Mouse (Mus musculus): Measurements from ENCODE around the gene C530008M17Rik. TPM values are rescaled to one million over a fixed set of nuclear protein-coding genes. Genes with fewer than 3 reads are reported as not detected.

C530008M17Rik gene
- total and polyA plus RNA-seq, 3 experiments: 3.2 to 10.6 TPM; not detected in 1

DNA sequence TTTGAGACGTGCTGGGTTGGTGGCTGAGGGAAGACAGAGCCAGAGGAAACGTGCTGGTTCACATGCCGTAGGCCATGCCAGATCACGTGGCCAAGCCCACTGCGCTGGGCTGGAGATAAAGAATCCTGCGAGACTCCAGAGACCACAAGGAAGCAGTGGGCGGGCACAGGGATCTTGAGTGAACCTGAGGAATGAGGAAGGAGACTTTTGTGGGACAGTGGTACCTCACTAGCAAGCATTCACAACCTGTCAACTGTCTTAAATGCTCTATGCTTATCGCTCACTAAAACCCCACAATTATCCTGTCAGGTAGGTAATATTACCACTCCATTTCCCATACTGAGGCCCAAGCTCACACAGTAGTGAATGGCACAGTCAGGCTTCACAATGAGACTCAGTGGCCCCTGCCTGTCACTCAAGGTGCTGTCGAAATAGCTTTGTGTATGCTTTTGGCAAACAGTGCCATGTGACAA, 88.5 kb downstream of the C530008M17Rik start:
- TF ChIP-seq MYB (IDR thresholded peaks at IDR 0.05; ENCODE audit: low read depth, low read length) (no peak), ZKSCAN1 (IDR thresholded peaks at IDR 0.05; ENCODE audit: low read depth, low read length) (no peak), USF1 (IDR thresholded peaks at IDR 0.05; ENCODE audit: low read depth, low read length) (peak; percentile 70), HCFC1 (IDR thresholded peaks at IDR 0.05; ENCODE audit: low read depth, low read length) (no peak), USF2 (IDR thresholded peaks at IDR 0.05; ENCODE audit: borderline replicate concordance in 1 of 2, insufficient read depth in 1 of 2, low read depth in 1 of 2, low read length in 2 of 2) (0 out of 4 replicates have a peak, but pooled peaks of 1 of the 2 experiments have one; percentile 8), GATA1 (IDR thresholded peaks at IDR 0.05; ENCODE audit: low read depth, low read length) (no peak), ETS1 (IDR thresholded peaks at IDR 0.05; ENCODE audit: low read depth, low read length) (no peak)
- Histone ChIP-seq H3K79me2 (ENCODE audit: control insufficient read depth, insufficient read depth, low read length, poor library complexity) (no peaks in the 10 kb centered on the region), H3K36me3 (ENCODE audit: control insufficient read depth in 1 of 2, insufficient read depth in 2 of 2, low read length in 2 of 2) (no peaks in the 10 kb centered on the region), H3K9me3 (replicated peaks; ENCODE audit: insufficient read depth, low read length) (no peaks in the 10 kb centered on the region), H3K4me3 (ENCODE audit: control insufficient read depth in 1 of 2, insufficient read depth in 1 of 2, low read depth in 2 of 2, low read length in 2 of 2) (no peak overlapping the region), H3K27ac (ENCODE audit: control insufficient read depth, low read depth, low read length) (no peak overlapping the region), H3K27me3 (ENCODE audit: control insufficient read depth in 1 of 2, insufficient read depth in 2 of 2, low read length in 2 of 2) (no peaks in the 10 kb centered on the region), H3K9ac (ENCODE audit: control insufficient read depth, low read depth, low read length, poor library complexity, severe bottlenecking) (no peak overlapping the region), H3K4me1 (ENCODE audit: control insufficient read depth in 1 of 2, insufficient read depth in 2 of 2, low read length in 2 of 2) (peaks cover 0 to 7% of the 10 kb centered on the region in 2 experiments; a peak in 1 of 4 replicates)
- DNase-seq (ENCODE audit: low read depth, low spot score): peak; percentile 34

DNA sequence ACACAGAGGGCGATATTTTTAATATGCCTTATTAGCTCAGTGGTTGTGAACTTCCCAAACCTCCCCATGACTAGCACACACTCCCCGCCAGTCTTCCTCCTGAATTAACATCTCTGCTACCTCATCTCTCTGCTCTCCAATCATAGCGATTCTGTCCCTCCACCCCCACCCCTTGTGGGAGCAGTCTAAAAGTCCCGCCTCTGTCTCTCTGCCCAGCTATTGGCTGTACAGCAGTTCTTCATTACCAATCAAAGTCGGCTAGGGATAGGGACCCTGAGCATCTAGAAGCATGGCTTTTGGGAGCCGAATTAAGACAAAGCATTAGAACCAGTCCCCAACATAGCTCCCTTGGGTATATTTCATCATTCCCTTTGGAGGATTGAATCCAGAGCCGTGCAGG, 91.5 kb downstream of the C530008M17Rik start:
- no peak overlapping the region for H3K4me3 ChIP-seq (ENCODE audit: control insufficient read depth in 1 of 2, insufficient read depth in 1 of 2, low read depth in 2 of 2, low read length in 2 of 2)
- H3K79me2 ChIP-seq (ENCODE audit: control insufficient read depth, insufficient read depth, low read length, poor library complexity): no peaks in the 10 kb centered on the region
- peak; percentile 34 for DNase-seq (ENCODE audit: low read depth, low spot score)
- no peak overlapping the region for H3K27ac ChIP-seq (ENCODE audit: control insufficient read depth, low read depth, low read length)
- no peaks in the 10 kb centered on the region for H3K4me1 ChIP-seq (ENCODE audit: control insufficient read depth in 1 of 2, insufficient read depth in 2 of 2, low read length in 2 of 2)
- H3K36me3 ChIP-seq (ENCODE audit: control insufficient read depth in 1 of 2, insufficient read depth in 2 of 2, low read length in 2 of 2): no peaks in the 10 kb centered on the region
- no peaks in the 10 kb centered on the region for H3K9me3 ChIP-seq (replicated peaks; ENCODE audit: insufficient read depth, low read length)
- TF ChIP-seq CHD1 (IDR thresholded peaks at IDR 0.05; ENCODE audit: low read depth, low read length) (no peak), USF1 (IDR thresholded peaks at IDR 0.05; ENCODE audit: low read depth, low read length) (no peak), ELF1 (IDR thresholded peaks at IDR 0.05; ENCODE audit: low read depth, low read length) (no peak), CHD2 (IDR thresholded peaks at IDR 0.05; ENCODE audit: low read length) (no peak), RAD21 (IDR thresholded peaks at IDR 0.05; ENCODE audit: low read depth, low read length) (no peak), EP300 (IDR thresholded peaks at IDR 0.05; ENCODE audit: low read depth in 1 of 2, low read length in 2 of 2) (no peak), ZMIZ1 (IDR thresholded peaks at IDR 0.05; ENCODE audit: low read depth, low read length) (no peak), ETS1 (IDR thresholded peaks at IDR 0.05; ENCODE audit: low read depth, low read length) (no peak), GABPA (IDR thresholded peaks at IDR 0.05; ENCODE audit: low read depth, low read length) (no peak), GATA1 (IDR thresholded peaks at IDR 0.05; ENCODE audit: low read depth, low read length) (no peak), MAX (IDR thresholded peaks at IDR 0.05; ENCODE audit: low read length) (no peak), MYC (IDR thresholded peaks at IDR 0.05; ENCODE audit: low read depth, low read length) (no peak), CTCF (IDR thresholded peaks at IDR 0.05 in 2 of 3, conservative IDR thresholded peaks at IDR 0.05 in 1 of 3; ENCODE audit: control insufficient read depth in 1 of 3, insufficient read depth in 1 of 3, low read depth in 2 of 3, low read length in 3 of 3, poor library complexity in 1 of 3, severe bottlenecking in 1 of 3) (no peak), POLR2AphosphoS2 (IDR thresholded peaks at IDR 0.05; ENCODE audit: low read length) (no peak), POLR2A (IDR thresholded peaks at IDR 0.05; ENCODE audit: control insufficient read depth in 1 of 2, insufficient read depth in 1 of 2, low read depth in 1 of 2, low read length in 2 of 2, poor library complexity in 1 of 2) (no peak)
- H3K9ac ChIP-seq (ENCODE audit: control insufficient read depth, low read depth, low read length, poor library complexity, severe bottlenecking): no peak overlapping the region
- H3K27me3 ChIP-seq (ENCODE audit: control insufficient read depth in 1 of 2, insufficient read depth in 2 of 2, low read length in 2 of 2): no peaks in the 10 kb centered on the region
